Mouse (Mus musculus): Measurements from ENCODE around the gene Cdc34.
A peak's percentile ranks its signal among the peaks of the same experiment; 100 is the strongest.
"Not testable (repeated sequence)": the region's sequence is repeated elsewhere in the genome, so short reads cannot be mapped to it uniquely, and the experiment has no call there.

Gene Cdc34

GRCm38 (mm10) chr10:79697916-79698315 lies 15.9 kb downstream of the Cdc34 start:
- DNase-seq, result no peak

DNA sequence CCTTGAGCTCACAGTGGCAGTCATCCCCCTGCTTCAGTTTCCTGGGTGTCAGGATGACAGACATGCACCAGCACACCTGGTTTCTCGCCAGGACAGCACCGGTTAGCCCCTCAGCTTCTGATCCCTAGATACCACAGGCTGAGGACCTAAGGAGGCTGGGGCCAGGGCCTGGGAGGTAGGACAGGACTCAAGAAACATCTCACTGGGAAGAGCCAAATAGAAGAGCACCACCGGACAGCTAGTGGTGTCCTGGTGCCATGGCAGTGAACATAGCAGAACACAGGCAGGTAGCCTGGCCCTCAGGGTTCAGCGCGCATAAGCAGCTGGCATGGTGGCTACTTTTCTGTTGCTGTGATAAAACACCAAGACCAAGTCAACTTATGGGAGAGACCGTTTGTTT lies 16.5 kb downstream of the Cdc34 start:
- no peak for DNase-seq

DNA sequence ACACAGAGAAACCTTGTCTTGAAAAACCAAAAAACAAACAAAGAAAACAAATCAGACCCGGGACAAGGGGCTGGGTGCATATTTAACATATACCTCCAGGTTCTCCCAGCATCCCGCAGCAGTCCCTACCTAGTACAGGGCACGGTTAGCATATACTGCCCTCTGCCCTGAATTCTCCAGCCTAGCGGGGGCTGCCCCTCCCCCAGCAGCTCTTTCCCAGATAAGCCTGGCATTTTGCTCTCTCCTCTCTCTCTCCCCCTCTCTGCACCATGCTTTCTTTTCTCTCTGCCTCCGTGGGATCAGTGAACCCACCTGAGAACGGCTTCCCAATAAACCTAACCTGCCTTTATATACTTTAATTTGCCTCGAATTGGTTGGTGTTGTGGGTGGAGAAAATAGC lies 18.7 kb downstream of the Cdc34 start:
- DNase-seq, result no peak

GRCm38 (mm10) chr10:79701443-79702129 lies 19.6 kb downstream of the Cdc34 start:
- peak; percentile 60 for DNase-seq

DNA sequence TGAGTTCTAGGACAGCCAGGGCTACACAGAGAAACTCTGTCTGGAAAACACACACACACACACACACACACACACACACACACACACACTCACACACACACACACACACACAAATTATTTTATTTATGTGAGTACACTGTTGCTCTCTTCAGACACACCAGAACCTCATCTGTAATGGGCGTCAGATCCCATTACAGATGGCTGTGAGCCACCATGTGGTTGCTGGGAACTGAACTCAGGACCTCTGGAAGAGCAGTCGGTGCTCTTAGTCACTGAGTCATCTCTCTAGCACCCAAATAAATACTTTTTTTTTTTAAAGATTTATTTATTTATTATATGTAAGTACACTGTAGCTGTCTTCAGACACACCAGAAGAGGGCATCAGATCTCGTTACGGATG lies 21.0 kb downstream of the Cdc34 start:
- DNase-seq, result not testable (repeated sequence)

DNA sequence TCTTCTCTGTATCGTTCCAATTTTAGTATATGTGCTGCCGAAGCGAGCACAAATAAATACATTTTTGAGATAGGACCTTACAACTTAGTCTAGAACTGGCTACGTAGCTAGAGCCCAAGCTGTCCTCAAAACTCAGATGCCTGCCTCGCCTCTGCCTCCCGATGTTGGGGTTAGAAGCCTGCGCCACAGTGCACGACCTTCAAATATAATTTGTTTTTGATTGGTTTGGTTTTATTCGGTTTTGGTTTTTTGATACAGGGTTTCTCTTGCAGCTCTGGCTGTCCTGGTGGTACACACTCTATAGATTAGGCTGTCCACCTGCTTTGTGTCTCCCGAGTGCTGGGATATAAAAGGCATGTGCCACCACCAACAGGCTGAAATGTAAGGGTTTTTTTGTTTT lies 21.5 kb downstream of the Cdc34 start:
- DNase-seq, result no peak

DNA sequence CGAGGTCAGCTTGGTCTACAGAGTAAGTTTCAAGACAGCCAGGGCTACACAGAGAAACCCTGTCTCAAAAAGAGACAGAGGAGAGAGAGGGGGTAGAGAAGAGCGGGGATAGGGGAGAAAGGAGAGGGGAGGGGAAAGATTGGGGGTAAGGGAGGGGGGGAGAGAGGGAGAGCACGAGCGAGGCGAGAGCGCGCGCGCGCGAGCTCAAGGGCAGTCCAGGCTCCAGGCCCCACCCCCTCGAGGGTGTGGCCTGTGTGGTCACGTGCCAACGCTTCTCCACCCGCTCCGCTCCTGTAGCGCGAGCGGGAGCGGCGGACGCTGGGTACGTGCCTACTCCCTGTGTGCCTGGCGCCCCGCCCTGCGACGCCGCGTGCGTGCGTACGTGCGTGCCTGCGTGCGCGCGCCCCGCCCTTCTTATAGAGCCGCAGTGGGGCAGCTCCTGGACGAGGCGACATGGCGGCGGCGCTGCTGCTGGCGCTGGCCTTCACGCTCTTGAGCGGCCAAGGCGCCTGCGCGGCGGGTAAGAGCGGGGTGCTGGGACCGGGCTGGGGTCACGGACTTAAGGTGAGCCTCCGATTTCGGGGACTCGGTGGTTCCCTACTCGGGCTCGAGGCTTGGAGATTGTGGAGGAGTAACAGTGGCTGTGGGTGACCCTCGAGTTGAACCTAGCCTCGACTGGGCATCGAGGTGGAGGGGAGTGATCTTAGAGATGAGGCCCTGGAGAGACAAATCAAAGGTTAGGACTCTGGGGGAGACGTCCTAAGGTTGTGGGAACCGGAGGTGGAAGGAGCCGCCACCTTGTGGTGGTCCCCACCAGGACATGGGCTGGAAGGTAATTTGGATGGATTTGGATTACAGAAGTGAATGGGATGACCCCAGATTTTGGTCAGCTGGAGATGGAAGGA lies 22.3 kb downstream of the Cdc34 start, which contains the start of gene Bsg:
TSS of gene Bsg (plus strand) at position 427 of the 905 bp plus-strand sequence.
- DNase-seq, result peak; percentile 99

- DNase-seq, result no peak
These were observed 23.0 kb downstream of the Cdc34 start for GRCm38 (mm10) chr10:79704970-79705360.

DNA sequence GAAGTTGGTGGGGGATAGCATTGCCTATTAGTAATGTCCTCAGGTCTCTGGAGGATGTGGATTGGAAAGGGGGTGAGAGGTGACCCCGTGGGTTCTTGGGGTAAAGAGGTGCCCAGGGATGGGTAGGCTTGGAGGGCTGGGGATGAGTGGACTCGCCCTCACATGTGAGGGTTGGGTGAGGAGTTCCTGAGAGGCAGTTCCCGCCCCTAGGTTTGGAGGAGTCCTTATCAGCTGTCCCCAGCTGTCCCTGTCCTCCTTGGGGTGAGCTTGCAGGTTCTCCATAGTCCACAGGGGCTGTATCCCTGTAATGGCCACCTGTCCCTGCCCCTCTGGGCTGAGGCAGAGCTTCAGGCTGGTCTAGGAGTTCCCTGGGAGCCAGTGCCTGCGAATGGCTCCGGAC lies 24.0 kb downstream of the Cdc34 start:
- no peak for DNase-seq

- no peak for DNase-seq
These were observed 24.6 kb downstream of the Cdc34 start for GRCm38 (mm10) chr10:79706406-79707094.

- DNase-seq, result no peak
These were observed 25.2 kb downstream of the Cdc34 start for GRCm38 (mm10) chr10:79707162-79707561.

DNA sequence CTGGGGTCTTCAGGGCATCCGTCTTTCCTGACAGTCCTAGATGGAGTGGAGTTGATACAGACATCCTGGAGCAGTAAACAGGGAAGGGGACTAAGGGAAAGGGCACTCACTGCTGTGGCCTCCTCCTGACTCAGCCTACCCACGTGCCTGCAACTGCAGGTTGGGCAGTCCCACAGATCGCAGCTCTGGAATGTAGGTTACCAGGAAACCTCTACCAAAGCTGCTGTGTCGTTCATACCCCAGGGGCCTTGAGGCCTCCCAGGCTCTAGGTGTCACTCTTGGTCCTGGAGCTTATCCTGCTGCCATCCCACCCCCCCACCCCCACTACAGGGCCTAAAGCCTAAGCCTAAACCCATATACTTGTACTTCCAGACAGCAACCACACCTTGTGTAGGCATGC lies 25.8 kb downstream of the Cdc34 start:
- no peak for DNase-seq

- no peak for DNase-seq
These were observed 26.7 kb downstream of the Cdc34 start for GRCm38 (mm10) chr10:79708668-79709067.

DNA sequence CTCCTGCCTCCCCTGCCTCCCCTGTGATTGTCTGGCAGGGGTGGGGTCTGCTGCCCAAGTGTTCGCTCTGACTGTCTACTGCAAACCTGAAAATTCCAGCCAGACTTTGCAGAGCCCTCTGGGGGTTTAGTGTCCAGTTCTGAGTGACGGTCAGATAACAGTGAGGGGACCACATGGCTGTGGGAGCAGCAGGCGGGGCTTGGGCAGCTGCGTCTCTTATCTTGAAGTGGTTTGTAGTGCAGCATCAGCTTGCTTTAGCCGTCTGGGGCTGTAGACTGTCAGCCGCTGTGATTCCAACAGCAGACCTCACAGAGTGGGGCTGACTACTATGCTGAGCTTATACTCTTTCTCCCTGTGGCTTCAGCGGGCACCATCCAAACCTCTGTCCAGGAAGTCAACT lies 27.3 kb downstream of the Cdc34 start:
- no peak for DNase-seq

- no peak for DNase-seq
These were observed 30.0 kb downstream of the Cdc34 start for GRCm38 (mm10) chr10:79712029-79712428.

DNA sequence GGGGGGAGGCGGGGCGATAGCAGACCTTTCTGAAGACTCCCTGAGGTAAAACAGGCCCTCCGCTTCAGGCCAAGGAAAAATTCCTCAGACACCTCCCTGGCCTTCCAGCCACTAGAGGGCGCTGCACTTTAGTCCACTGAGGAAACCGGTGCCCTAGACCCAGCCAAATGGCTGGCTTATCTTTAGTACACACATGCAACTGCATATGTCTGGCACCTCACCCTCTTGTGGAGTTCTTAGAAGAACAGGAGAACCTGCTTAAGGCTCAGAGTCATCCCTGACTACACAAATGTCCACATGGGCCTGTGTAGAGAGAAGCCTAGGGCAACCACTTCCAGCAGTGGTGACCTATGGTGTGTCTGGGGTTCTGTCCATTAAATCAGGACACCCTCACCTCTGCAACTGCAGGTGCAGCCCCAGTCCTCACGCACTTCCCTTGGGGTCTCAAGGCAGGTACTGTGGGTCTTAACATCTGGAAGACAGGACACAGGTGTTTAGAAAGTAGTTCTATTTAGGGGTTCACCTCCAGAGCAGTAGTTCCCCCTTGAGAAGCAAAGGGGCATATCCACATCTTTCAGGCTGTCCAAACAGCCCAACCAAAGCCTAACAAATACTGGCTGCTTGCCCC lies 30.6 kb downstream of the Cdc34 start:
- peak; percentile 79 for DNase-seq

GRCm38 (mm10) chr10:79713163-79713562 lies 31.2 kb downstream of the Cdc34 start:
- DNase-seq, result no peak

- no peak for DNase-seq
These were observed 33.0 kb downstream of the Cdc34 start for GRCm38 (mm10) chr10:79714996-79715395.

GRCm38 (mm10) chr10:79716254-79716987 lies 34.4 kb downstream of the Cdc34 start, which contains the start of gene Hcn2:
Gene Hcn2 (plus strand): TSS chr10:79716634.
- DNase-seq, result no peak

DNA sequence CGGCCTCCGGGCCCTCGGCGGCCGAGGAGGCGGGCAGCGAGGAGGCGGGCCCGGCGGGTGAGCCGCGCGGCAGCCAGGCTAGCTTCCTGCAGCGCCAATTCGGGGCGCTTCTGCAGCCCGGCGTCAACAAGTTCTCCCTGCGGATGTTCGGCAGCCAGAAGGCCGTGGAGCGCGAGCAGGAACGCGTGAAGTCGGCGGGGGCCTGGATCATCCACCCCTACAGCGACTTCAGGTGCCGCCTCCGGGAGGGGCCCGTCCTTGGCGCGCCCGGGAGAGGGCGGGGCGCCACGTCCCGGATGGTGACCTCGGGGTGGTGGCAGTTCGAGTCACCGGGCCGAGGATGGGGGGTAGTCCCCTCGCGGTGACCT lies 35.0 kb downstream of the Cdc34 start:
- DNase-seq, result no peak

DNA sequence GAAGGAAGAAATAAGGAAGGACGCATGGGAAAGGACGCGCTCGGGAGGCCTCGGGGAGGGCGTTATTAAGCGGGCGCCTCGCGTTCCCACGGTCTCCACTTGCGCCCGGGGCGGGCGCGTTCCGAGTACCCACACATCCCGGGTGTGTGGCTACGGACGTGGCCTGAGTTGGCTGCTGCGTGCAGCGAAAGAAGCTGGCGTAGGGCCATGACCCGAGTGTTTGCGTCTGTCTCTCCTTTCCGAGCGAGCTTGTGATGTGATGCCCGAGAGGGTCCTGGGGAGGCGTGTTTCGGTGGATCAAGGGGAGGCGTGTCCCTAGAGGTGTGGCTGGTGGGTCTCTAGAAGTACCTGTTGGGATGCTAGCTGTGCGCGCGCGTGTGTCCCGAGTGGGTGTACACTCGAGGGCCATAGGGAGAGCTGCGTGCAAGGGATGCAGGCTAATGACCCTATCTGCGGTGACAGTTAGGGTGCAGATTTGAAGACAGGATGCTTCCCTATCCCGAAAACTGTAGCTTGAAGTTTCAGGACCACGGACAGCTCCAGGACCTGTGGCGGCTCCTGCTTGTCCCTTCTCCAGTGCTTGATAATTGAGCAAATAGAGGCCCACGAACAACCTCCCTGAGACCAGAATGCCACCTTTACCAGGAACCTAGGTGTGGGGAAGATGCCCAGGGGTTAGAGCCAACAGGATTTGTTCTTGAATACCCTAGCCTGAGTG lies 35.8 kb downstream of the Cdc34 start:
- peak; percentile 75 for DNase-seq

- no peak for DNase-seq
These were observed 39.1 kb downstream of the Cdc34 start for GRCm38 (mm10) chr10:79721089-79721488.

Measured in kidney, adult 9 months (tissue).